Mouse (Mus musculus) spleen, postnatal 14 days (tissue): ENCODE data around the gene Fam19a2.

Experiments used
- DNase-seq, 2 experiments: peaks; one replicate each; pipeline ENCODE4 v3.0.0; 2021 to 2022; ENCODE audit warnings: low spot score in 2 of 2

Gene Fam19a2

DNA sequence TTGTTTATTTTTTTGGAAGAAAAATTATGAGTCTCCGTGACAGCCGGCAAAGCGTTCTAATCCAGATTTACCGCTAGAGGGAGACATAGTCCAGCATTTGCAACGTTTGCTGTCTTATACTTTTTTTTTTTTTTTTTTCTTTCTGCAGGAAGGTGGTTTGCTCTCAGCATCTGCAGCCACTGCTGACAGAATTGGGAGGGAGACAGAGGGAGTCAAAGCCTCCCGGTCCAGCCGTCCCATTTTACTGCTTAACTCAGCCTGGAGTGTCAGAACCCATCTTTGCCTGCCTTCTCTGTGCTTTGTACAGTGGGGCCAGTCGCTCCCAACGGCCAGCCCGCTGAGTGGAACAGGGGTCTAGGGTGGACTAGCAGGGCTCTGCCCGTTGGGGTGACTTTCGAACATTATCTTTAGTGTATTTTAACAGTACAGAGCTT is at the start of gene Fam19a2:
TSS of gene Fam19a2 (plus strand) at position 121 of the 434 bp plus-strand sequence.
- DNase-seq, result no peak

DNA sequence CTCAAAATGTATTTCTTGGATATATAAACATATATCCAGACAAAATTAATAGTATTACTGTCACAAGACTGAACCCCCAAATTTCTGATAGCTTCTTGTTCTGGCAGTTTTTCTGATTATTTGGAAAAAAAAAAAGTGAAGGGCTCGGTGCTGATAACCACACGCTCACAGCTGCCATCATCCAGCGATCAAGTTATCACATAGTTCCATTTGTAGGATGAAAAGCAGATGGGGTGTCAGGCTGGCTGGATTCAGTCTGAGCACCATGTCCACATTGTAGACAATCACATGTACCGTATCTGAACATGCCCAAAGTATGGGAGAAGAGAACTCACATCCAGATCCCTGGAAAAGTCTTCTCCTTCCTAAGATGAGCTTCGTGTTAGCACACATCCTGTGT is 41.0 kb upstream of the Fam19a2 start:
- DNase-seq, result no peak

DNA sequence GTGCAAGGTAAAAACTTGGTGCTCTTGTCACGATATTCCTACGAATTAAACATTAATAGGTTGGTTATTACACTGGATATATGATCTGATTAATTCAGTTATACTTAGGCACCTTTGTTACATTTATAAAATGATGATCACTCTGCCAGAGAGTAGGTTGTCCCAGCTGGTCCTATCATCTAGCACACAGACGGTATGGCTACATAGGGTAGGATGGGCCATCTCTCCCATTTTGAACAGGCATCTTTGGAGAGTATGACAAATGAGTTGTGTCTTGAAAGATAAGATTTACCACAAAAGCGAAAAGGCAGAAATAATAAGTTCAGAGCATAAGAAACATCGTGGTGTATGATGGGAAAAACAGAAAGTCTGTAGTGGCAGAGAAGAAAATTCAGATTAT is 34.4 kb upstream of the Fam19a2 start:
- no peak for DNase-seq

DNA sequence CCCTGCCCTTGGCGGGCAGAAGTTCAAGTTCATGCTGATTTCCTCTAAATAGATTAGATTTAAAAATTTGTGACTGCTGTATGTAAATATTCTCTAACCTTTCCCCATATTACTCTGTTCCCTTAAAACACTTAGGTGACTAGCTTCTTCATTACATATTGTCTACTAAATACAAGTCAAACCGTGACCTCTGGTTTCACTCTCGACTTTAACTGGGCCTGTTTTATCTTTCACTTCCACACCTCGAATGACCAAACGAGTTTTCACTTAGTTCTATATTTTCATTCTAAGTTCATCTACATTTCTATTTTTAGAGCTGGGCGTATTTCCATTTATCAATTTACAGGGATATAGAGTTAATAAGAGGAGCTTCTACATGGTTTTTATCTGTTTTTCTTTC is 15.7 kb upstream of the Fam19a2 start:
- no peak for DNase-seq

DNA sequence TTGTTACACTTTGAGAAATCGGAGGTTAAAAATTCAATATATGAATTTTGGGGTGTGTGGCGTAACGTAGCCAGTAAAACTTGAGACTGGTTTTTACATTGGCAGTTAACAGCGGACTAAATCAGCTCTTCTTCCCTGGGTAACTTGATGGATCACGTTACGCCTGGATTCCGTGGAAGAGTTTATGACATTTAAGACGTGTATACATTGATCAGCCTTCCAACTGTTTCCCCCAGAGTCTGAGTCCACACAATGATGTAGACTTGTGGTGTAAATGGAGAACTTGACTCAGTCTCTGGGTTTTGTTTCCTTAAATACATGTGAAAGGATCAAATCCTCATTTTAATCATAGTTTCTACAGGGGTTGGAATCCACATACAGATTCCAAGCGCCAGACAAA is 11.9 kb upstream of the Fam19a2 start:
- DNase-seq, result no peak

DNA sequence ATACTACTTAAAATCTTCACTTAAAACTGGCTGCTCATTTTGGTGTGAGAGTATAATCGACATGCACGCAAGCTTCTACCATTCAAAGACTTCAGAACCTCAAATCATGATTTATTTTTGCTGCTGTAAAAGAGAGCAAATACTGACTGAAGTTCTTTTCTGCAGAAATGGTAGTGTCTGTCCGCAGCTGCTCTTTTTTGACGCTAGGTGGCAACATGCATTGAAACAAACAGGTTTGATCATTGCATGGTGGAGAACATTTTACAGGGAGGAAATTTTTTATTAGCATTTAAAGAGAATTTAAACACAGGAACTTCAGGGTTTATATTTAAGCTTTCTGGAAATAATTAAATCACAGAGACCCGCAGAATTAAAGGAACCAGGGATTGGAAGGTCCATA is 9.5 kb upstream of the Fam19a2 start:
- no peak for DNase-seq

DNA sequence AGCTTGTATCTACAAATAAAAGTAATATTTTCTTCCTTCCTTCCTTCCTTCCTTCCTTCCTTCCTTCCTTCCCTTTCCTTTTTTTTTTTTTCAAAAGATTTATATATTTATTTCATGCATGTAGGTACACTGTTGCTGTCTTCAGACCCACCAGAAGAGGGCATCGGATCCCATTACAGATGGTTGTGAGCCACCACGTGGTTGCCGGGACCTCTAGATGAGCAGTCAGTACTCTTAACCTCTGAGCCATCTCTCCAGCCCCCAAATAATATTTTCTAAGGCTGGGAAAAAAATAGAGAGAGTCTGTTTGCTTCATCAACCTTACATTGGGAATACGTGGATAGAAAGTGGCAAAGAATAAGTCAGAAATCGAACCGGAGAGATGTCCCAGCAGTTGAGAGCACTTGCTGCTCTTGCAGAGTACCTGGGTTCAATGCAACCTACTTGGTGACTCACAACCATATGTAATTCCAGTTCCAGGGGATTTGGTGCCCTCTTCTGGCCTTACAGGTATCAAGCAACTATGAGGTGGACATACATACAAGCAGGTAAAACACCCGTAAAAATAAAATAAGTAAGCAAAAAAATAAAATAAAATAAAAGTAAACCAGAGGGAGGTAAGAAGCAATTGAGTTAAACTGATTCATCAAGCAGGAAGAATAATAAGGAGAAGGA is 8.0 kb upstream of the Fam19a2 start:
- DNase-seq, result no peak

DNA sequence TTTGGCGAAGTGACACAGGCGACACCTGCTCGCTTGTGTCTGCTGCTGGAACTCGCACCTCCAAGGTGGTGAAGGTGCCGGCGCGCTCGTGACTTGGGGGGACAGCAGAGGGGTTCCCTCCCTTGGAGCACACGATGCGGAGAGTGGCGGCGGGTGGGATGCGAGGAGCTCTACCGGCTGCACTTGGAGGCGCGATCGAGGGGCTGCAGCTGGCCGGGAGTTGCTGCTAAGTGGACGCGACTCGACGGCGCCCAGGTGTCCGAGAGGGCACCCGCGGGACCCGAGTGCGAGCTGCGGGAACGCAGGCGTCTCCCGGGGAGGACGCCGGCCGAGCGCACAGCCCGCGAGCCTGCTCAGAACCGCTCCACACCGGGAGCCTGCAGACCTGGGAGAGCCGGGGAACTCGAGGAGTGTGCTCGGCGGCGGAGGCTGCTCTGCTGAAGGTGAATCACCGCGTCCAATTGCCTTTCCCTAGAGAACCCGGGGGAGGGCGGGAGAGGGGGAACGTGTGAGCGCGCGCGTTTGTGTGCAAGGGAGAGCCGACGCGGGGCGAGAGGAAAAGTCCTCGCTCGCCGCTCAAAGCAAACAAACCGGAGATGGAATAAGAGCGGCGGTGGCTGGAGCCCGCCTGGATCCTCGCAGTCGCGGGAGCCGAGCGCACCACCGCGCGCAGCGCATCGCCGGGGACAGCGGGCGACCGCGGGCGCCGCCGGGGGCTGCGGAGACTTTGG is 830 bp downstream of the Fam19a2 start:
- no peak for DNase-seq

DNA sequence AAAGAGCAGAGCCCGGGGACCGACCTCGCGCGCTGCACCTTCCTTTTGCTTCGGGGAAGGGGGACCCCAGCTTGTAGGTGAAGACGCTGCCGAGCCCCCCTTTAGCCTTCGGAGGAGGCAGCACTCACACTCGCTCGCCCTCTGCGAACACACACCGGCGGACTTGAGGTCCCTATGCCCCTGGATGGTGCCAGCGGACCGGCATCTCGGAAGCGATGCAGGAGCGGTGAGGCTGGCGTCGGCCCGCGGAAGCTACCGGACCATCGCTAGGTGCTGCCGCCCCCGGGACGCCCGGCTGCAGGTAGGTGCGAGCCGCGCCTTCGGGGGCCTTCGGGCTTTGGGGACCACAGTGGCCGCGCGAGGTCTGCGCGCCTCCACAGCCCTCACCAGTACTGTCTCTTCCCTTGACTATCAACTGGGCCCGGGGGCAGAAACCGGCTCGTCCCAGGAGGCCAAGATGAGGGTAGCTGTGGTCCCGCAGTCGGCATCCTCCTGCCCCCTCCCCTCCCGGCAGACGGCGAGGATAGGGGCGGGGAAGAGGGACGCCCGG is 1.5 kb downstream of the Fam19a2 start:
- DNase-seq, result no peak

DNA sequence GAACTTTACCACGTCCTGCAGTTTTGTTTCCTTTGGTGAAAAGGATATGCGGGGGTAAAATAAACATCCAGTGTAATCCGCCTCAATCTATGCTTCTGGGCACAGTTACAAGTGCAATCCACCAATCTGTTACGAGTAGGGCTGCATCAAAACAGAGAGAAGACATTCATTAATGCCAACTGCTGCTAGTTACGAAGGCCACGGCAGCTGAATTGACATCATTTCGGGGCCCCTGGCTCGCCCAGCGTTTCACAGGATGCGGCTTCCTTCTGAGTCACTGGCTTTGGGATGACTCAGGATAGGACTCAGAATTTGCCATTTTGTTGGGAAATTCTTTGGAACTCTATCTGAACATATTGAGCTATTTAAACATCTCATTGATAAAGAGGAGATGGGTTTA is 4.8 kb downstream of the Fam19a2 start:
- no peak for DNase-seq

DNA sequence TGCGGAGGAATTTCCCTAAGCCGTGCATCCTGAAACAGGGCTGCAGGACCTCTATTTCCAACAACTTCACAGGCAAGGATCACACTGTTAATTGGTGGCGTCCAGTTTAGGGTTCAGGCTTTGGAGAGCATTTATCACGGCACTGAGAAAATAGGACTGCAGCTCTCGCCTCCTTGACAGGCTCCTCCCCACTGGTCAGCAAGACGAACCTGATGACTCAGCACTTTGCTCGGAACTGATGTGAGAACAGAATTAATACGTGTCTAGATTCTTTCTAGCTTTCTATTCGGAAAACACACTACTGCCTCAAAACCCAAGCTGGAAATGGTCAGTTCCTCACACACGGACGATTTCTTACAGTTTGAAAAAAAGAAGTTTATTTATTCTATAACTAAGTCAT is 10.8 kb downstream of the Fam19a2 start:
- no peak for DNase-seq

DNA sequence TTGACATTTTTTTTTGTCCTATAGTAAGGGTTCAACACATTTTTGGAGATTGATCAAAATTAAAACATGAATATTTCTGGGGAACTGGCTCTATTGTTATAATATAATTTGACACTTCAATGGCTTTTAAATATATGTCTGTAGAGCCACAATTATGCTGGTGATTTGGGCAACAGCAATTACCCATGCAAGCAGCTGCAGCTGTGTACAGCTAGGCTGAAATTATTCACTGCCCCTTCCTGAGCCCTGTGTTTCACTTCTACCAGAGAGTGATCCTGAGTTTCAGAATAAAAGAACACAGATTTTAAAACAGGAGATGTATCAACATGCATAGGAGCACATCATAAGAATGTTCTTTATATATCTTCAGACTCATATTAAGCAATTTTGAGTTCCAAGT is 43.5 kb downstream of the Fam19a2 start:
- no peak for DNase-seq

DNA sequence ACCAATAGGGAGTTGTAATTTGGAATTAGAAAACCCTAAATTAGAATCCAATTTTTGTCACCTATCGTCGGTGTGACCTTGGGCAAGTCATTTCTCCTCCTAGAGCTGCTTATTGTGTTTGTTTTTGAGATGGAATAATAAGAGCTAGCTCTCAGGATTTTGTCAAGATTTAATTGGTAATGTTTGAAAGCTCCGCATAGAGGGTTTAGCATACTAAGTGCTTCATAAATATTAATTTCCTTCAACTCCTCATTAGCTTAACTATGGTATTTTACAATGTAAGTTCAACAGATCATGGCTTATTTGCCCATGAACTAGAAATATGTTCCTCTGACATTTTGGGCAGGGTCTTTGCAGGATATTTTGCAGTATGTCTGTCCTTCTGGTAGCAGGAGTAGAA is 62.5 kb downstream of the Fam19a2 start:
- no peak for DNase-seq

DNA sequence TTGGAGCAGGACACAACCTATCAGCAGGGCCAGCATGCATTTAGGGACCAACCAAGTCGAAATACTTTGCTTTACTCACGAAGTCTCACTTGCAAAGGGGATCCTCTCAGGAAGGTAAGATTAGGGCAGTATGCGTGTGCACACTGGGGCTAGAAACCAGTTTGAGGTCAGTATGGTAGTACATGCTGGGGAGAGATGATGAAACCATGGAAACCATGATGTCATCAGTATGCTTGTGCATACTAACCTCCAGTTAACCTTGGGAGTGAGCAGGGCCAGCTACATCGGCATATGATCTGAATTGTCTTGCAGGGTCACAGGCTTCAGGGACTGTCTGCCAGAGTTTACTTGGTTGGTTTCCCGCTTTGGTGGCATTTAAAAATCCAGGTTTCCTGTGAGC is 77.5 kb downstream of the Fam19a2 start:
- DNase-seq, result no peak

DNA sequence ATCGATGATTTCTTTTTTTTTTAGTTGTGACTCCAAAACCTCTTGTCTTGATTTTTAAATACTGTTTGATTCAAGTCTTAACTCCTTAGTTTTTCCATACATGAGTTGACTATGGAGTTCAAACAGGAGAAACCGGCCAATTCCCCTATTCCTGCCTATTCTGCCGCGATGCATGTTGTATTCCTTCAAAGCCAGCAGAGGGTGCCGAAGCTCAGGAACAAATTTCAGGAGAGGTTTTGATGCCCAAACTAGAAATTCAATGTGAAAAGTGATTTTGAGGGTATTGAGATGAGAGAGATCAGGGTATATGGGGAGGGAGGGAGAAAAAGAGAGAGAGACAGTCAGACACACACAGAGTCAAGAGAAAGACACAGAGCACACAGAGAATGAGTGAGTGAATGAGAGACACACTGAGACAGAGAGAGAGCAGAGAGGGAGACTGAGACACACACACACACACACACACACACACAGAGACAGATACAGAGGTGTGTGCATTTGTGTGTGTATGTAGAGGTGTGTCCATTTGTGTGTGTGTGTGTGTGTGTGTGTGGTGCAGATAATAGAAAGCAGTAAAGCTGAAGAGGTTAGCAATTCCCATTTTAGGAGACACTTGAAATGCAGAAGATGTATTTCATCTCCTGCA is 78.9 kb downstream of the Fam19a2 start:
- no peak for DNase-seq

DNA sequence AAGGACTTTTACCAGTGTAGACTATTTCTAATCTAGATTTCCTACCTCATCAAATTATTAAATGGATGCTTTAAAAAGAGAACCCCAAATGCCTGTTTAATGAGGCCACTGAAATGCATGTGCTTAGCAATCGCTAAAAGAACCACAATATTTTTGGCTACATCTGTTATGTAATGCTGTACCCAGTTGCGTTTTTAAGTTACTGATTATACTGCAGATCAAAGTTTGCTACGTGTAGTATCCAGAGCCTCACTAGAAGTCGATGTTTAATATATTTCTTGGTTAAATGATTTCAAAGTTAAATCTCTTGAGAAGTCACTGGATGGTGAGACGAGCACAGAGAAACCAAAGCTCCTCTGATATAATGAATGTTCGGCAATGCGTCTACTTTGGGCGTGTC is 82.5 kb downstream of the Fam19a2 start:
- DNase-seq, result no peak

DNA sequence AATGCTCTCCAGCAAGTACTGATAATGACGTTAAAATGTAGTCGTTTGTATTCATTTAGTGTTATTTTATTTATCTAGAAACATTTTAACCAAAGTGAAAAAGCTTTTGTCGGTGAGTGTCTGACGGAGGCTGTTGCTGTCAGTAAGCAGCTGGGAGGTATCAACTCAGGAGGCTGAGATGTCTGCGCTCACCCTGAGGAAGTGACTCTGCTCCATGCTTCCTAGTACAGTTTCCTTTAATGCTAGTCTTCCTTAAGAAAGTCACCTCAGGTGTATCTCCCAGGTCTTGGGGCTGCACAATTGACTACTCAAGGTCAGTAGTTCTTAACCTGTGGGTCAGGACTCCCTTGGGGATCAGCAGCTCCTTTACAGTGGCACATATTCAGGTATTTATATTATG is 89.9 kb downstream of the Fam19a2 start:
- no peak for DNase-seq

DNA sequence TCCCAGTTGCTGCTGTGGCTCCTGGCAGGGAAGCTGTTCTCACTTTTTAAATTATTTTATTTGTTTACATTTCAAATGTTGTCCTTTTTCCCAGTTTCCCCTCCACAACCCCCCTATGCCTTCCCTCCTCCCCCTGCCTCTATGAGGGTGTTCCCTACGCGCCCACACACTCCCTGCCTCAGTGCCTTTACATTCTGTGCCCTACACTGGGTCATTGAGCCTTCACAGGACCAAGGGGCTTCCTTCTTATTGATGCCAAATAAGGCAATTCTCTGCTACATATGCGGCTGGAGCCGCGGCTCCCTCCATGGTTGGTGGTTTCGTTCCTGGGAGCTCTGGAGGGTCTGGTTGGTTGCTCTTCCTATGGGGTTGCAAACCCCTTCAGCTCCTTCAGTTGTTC is 93.2 kb downstream of the Fam19a2 start:
- DNase-seq, result no peak

DNA sequence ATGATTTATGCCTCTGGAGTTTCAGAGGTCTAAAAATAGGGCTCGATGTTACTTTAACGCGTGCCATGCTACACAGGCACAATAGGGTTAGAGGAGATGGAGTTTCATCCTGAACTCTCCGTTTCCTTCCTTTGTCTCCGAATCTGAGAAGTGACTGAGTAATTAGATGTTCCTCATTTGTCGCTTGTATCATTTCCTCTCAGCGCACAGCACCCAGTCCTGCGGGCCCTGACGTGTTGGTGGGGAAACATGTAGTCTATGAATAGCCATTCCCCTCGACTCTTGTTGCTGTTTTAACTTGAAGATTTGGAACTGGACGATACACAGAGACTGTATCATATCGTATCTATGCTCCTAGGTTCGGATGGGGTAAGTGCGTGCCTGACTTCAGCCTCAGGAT is 96.7 kb downstream of the Fam19a2 start:
- DNase-seq, result no peak

DNA sequence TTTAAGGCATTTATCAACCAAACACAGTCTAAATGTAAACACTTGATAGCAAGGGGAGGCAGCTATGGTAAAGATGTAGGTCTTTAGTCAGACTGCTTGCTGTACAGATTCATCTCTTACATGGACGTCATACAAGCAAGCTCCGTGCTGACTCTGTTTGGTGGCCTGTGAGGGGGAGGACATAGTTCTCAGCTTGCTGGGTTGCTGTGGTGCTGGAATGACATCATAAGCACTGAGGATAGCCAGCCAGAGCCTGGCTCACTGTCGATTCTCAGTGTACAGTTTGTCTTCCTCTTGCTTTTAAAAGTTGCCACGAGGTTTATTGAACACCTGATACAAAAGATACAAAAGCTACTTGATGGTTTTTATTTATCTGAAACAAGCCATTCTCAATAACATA is 100.8 kb downstream of the Fam19a2 start:
- DNase-seq, result no peak

DNA sequence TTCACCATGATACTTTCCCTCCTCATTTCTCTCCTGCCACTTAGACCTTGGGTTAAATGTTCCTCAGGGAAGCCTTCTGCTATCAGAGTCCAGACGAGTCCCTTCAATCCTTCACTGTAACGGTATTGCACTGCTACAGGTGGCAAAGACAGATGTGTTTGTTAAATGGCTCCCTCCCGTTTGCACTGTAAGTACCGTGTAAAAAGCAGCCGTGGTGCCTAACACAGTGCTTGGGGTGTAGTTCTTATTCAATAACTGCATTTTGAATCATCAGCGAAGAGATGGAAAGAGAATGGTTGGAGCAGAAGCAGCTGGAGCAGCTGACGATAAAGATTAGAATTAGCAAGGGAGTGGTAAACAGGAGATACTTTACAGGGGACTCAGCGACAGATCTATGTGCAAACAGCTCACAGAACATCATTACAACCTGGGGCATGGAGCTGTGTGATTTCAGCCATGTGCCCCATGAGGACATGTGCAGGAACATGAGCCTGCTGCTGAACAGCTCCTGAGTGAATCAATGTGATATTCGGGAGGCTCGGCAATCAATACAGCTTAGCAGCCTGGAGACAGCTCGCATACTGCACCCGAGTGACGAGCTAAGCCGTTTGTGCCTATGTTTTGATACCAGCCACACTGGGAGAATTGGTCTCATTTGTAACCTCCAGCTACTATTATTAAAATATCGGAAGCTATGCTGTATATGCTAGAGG is 103.5 kb downstream of the Fam19a2 start:
- no peak for DNase-seq

DNA sequence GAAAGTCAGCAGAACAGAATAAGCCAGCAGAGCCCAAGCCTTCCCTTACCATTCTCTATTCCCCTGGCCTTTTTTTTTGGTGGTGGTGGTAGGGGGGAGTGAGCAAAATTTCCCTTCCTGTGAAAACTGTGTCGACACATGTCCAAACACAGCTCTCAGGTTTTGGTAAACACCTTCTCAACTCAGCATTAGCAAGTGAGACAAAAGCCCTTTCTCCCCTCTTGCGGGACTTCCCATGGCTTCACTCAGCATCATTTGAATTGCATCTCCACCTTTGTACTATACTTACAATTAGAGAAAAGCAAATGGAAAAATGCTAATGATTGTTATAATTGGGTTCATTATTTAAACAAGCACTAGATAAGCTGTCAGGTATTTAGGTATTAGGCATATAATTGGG is 119.5 kb downstream of the Fam19a2 start:
- no peak for DNase-seq
